Mouse (Mus musculus): ENCODE measurements around the gene Kdm2a. TPM values are rescaled to one million over a fixed set of nuclear protein-coding genes. Genes with fewer than 3 reads are reported as not detected.

Gene Kdm2a
- polyA plus RNA-seq, 1 experiment, result 210 TPM

- peak overlapping the region; percentile 97 for H3K27ac ChIP-seq (ENCODE audit: control insufficient read depth, insufficient read depth, low read length)
- no peak overlapping the region for H3K4me3 ChIP-seq (ENCODE audit: control insufficient read depth, insufficient read depth, low read length)
- WGBS, result 83% methylated on average over 4 of the region's 4 CpGs
- H3K36me3 ChIP-seq (ENCODE audit: control insufficient read depth, insufficient read depth, low read length), result peaks cover 25% of the 10 kb centered on the region
- H3K4me1 ChIP-seq (replicated peaks; ENCODE audit: control insufficient read depth, insufficient read depth, low read length), result peaks cover 67% of the 10 kb centered on the region
- no peak for TF ChIP-seq CTCF (IDR thresholded peaks at IDR 0.05; ENCODE audit: borderline replicate concordance, control insufficient read depth, extremely low read depth, insufficient read depth, low read length, poor library complexity)
- no peaks in the 10 kb centered on the region for H3K27me3 ChIP-seq (ENCODE audit: control insufficient read depth, insufficient read depth, low read length)
- no peak for DNase-seq
Measured at GRCm38 (mm10) chr19:4295391-4295790, 102.7 kb downstream of the Kdm2a start.

DNA sequence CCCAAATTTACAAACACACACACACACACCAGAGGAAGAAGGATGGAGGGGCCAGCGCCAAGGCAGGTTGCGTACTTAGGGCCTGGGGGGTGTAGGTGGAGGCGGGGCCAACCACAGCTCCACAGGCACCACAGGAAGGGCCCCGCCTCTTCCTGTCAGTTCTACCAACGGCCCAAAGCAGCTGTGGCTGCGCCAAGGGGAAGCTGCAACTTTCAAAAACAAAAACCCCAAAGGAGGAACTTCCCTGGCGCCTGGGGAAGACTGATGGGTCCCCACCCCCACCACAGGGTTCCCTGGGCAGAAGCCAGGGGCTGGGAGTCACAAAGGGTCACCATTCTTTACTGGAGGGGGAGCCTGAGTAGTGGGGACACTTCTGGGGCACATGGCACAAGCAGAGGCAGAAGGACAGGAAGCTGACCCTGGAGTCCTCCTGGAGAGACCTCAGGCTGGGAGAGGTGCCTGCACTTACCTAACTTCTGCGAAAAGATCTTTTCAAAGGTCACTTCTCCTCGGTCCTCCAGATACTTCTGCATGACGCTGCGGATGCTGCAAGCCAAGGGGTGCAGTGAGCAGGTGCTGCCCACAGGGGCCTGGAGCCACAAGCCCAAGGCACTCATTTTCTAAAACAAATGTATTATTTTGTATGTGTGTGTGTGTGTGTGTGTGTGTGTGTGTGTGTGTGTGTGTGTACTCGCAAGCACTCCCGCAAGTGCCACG is 103.5 kb downstream of the Kdm2a start:
- no peak for TF ChIP-seq CTCF (IDR thresholded peaks at IDR 0.05; ENCODE audit: borderline replicate concordance, control insufficient read depth, extremely low read depth, insufficient read depth, low read length, poor library complexity)
- peak; percentile 49; the same call in 1 of the 2 replicates for TF ChIP-seq POLR2A (IDR thresholded peaks at IDR 0.05; ENCODE audit: control insufficient read depth, extremely low read depth, insufficient read depth, low read length, poor library complexity)
- peak; percentile 90 for DNase-seq
- Histone ChIP-seq H3K4me1 (replicated peaks; ENCODE audit: control insufficient read depth, insufficient read depth, low read length) (peaks cover 58% of the 10 kb centered on the region), H3K27me3 (ENCODE audit: control insufficient read depth, insufficient read depth, low read length) (no peaks in the 10 kb centered on the region), H3K27ac (ENCODE audit: control insufficient read depth, insufficient read depth, low read length) (peak overlapping the region; percentile 97), H3K36me3 (ENCODE audit: control insufficient read depth, insufficient read depth, low read length) (peaks cover 34% of the 10 kb centered on the region), H3K4me3 (ENCODE audit: control insufficient read depth, insufficient read depth, low read length) (peak overlapping the region; percentile 23)
- WGBS, result 16% methylated on average over 14 of the region's 14 CpGs

DNA sequence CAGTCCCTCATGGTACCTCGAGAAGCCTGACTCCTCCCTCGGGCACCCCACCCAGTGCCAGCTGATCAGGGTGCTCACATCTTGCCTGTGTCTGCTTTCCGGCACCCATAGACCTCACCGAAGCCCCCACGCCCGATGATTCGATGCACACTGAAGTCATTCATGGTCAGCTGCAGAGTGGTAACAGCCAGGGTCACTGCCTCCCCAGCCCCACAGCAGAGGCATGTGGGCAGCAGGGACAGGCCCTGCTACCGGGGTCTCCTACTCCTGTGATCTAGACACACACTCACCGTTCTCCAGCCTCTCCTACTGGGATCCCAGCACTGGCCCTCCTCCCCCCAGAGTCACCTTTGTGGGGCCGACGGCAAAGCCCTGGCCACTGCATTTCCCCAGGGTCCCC is 106.9 kb downstream of the Kdm2a start:
- H3K4me3 ChIP-seq (ENCODE audit: control insufficient read depth, insufficient read depth, low read length), result no peak overlapping the region
- no peak for DNase-seq
- peaks cover 31% of the 10 kb centered on the region for H3K4me1 ChIP-seq (replicated peaks; ENCODE audit: control insufficient read depth, insufficient read depth, low read length)
- H3K27ac ChIP-seq (ENCODE audit: control insufficient read depth, insufficient read depth, low read length), result no peak overlapping the region
- H3K27me3 ChIP-seq (ENCODE audit: control insufficient read depth, insufficient read depth, low read length), result no peaks in the 10 kb centered on the region
- peaks cover 68% of the 10 kb centered on the region for H3K36me3 ChIP-seq (ENCODE audit: control insufficient read depth, insufficient read depth, low read length)
- 96% methylated on average over 11 of the region's 11 CpGs for WGBS
- TF ChIP-seq CTCF (IDR thresholded peaks at IDR 0.05; ENCODE audit: borderline replicate concordance, control insufficient read depth, extremely low read depth, insufficient read depth, low read length, poor library complexity) (no peak), POLR2A (IDR thresholded peaks at IDR 0.05; ENCODE audit: control insufficient read depth, extremely low read depth, insufficient read depth, low read length, poor library complexity) (no peak)

DNA sequence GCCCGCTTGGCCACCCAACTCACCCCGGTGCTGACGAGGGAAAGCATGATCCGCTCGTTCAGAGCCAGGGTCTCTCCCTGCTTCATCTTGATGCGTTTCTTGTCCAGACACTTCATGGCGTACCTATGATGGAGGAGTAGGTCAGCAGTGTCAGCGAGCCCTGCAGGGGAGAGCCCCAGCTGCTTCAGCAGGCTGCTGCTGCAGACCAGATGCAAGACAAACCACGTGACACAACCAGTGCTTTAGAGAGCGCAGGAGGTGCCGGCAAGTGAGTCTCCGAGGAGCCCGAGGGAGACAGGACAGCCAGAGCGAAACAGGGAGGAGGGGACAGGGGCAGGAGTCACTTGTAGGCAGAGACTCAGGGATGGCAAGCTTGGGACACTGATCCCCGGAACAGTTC is 107.3 kb downstream of the Kdm2a start:
- peaks cover 70% of the 10 kb centered on the region for H3K36me3 ChIP-seq (ENCODE audit: control insufficient read depth, insufficient read depth, low read length)
- DNase-seq, result no peak
- H3K27ac ChIP-seq (ENCODE audit: control insufficient read depth, insufficient read depth, low read length), result no peak overlapping the region
- no peaks in the 10 kb centered on the region for H3K27me3 ChIP-seq (ENCODE audit: control insufficient read depth, insufficient read depth, low read length)
- TF ChIP-seq POLR2A (IDR thresholded peaks at IDR 0.05; ENCODE audit: control insufficient read depth, extremely low read depth, insufficient read depth, low read length, poor library complexity), result no peak
- TF ChIP-seq CTCF (IDR thresholded peaks at IDR 0.05; ENCODE audit: borderline replicate concordance, control insufficient read depth, extremely low read depth, insufficient read depth, low read length, poor library complexity), result no peak
- H3K4me1 ChIP-seq (replicated peaks; ENCODE audit: control insufficient read depth, insufficient read depth, low read length), result peaks cover 28% of the 10 kb centered on the region
- no peak overlapping the region for H3K4me3 ChIP-seq (ENCODE audit: control insufficient read depth, insufficient read depth, low read length)
- WGBS, result 95% methylated on average over 15 of the region's 15 CpGs

- peaks cover 28% of the 10 kb centered on the region for H3K36me3 ChIP-seq (ENCODE audit: control insufficient read depth, insufficient read depth, low read length)
- H3K4me3 ChIP-seq (ENCODE audit: control insufficient read depth, insufficient read depth, low read length), result no peak overlapping the region
- no peaks in the 10 kb centered on the region for H3K27me3 ChIP-seq (ENCODE audit: control insufficient read depth, insufficient read depth, low read length)
- no peak for DNase-seq
- H3K27ac ChIP-seq (ENCODE audit: control insufficient read depth, insufficient read depth, low read length), result peak overlapping the region; percentile 44; the same call in 1 of the 2 replicates
- TF ChIP-seq CTCF (IDR thresholded peaks at IDR 0.05; ENCODE audit: borderline replicate concordance, control insufficient read depth, extremely low read depth, insufficient read depth, low read length, poor library complexity) (no peak), POLR2A (IDR thresholded peaks at IDR 0.05; ENCODE audit: control insufficient read depth, extremely low read depth, insufficient read depth, low read length, poor library complexity) (no peak)
- WGBS, result 30% methylated on average over 7 of the region's 7 CpGs
- H3K4me1 ChIP-seq (replicated peaks; ENCODE audit: control insufficient read depth, insufficient read depth, low read length), result peaks cover 21% of the 10 kb centered on the region
Measured at GRCm38 (mm10) chr19:4283653-4284052, 114.4 kb downstream of the Kdm2a start.

DNA sequence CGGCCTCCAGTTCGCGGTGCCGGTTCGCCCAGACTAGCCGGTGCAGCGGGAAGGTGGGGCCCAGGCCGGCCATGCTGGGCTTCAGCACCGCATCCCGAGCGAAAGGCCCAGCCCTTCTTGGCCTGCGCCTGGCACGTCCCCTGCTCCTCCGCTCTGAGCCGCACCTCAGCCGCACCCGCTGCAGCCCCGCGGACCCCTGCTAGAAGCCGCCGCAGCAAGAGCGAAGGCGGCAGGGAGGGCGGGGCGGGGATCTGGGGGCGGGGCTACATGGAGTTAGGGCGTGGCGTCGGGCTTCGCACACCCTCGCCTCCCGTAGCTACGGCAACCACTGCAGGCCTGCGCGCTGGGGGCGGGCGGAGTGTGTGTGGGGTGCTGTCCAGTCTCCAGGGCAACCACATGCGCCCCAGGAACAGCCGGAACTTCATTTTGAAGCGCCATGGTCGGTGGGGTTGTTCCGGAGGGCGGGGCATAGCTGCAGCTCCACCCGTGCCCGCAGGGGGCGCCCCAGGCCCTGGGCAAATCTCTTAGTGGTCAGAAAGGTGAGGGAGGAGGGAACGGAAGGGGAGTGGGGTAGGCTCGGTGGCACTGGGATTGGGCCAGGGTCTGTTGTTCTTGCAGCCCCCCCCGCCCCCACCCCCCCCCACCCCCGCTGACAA is 115.1 kb downstream of the Kdm2a start, which contains the start of gene Ankrd13d:
TSS of gene Ankrd13d (minus strand) at position 240 of the 656 bp plus-strand sequence.
- peak within 1 kb of the TSS; percentile 62 for H3K4me3 ChIP-seq (ENCODE audit: control insufficient read depth, insufficient read depth, low read length)
- TF ChIP-seq CTCF (IDR thresholded peaks at IDR 0.05; ENCODE audit: borderline replicate concordance, control insufficient read depth, extremely low read depth, insufficient read depth, low read length, poor library complexity) (peak; percentile 92), POLR2A (IDR thresholded peaks at IDR 0.05; ENCODE audit: control insufficient read depth, extremely low read depth, insufficient read depth, low read length, poor library complexity) (peak; percentile 60; the same call in 1 of the 2 replicates)
- WGBS, result 1% methylated on average over 49 of the region's 50 CpGs
- DNase-seq, result peak; percentile 91
- H3K27me3 ChIP-seq (ENCODE audit: control insufficient read depth, insufficient read depth, low read length), result no peaks in the 10 kb centered on the region
- H3K27ac ChIP-seq (ENCODE audit: control insufficient read depth, insufficient read depth, low read length), result peak within 1 kb of the TSS; percentile 44; the same call in 1 of the 2 replicates
- peaks cover 21% of the 10 kb centered on the region for H3K4me1 ChIP-seq (replicated peaks; ENCODE audit: control insufficient read depth, insufficient read depth, low read length)
- peaks cover 21% of the 10 kb centered on the region for H3K36me3 ChIP-seq (ENCODE audit: control insufficient read depth, insufficient read depth, low read length)
